Mouse (Mus musculus): ENCODE results near the gene Jade1. TPM values are rescaled to one million over a fixed set of nuclear protein-coding genes. Genes with fewer than 3 reads are reported as not detected.
A peak's percentile ranks its signal among the peaks of the same experiment; 100 is the strongest.

Jade1 gene
- 17.7 and 17.9 TPM in 2 replicates for polyA plus RNA-seq (2016; fragmentation: Nextera tagmentation; extraction: Ambion mirVana)

DNA sequence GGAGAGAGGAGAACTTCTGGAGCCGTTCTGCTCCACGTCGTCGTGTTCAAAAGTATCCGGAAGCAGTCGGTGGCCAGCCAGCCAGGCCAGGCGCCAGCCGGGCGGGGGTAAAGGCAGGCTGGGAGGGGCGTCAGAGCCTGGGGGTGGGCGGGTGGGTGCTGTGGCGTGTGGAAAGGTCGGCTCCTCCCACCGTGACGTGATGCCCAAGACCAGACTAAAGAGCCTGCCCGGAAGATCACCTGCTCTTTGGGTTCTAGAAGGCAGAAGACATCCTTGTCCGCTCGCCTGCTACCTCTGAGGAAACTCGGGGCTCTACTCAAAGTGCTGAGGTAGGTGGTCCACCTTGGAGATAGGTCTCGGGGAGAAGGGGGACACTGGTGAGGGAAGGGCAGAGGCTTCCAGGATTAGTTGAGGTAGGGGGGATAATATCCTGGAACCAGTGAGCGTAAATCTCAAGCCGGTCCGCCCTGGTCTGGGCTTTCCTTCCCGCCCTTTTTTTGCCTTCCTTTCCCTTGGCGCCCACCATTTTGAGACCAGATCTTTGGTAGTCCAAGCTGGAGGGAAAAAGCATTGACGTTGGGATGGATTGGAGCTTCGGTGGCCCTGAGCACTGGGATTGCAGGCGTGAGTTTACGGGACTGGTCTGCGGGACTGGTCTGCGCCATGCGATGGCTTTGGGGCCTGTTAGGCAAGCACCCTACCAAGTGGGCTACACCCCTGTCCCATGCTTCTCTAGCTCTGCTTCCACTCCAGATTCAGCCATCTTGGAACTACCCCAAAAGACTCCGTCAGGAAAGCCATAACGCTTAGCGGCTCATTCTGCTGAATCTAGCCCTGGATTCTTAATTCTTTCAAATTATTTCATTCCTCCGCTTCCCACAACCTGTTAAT lies at the start of gene Jade1:
Gene Jade1 (plus strand): TSS at position 241 of the 891 bp plus-strand sequence.
- Histone ChIP-seq H3K4me1 (no peaks in the 10 kb centered on the region), H3K27me3 (ENCODE audit: low read depth, poor library complexity, severe bottlenecking) (no peaks in the 10 kb centered on the region), H3K9me3 (replicated peaks) (peaks cover 7% of the 10 kb centered on the region), H3K4me3 (no peak within 1 kb of the TSS), H3K27ac (replicated peaks) (no peak within 1 kb of the TSS), H3K36me3 (no peaks in the 10 kb centered on the region)
- WGBS = 96% methylated on average over 36 of the region's 36 CpGs
- no peak for DNase-seq (ENCODE audit: low spot score)

DNA sequence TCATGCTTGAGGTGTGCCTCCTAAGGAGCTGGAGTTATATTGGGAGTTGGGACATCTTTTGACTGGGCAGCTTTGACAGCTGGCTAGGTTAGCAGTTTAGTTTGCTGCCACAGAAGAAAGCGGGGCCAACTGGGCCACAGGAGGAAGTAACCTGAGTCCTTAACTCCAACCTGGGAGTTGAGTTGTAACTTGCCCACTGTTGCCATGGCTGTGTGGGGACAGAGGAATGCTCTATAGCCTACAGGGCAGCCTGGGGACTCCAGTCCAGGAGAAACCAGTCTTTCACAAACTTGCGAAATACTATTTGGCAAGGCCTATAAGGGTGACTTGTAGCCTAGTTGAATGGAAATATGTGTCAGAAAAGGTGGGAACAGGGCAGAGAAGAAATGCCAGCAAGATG lies 46.1 kb upstream of the Jade1 start:
- no peak for DNase-seq (ENCODE audit: low spot score)
- 85% methylated on average over 2 of the region's 2 CpGs for WGBS
- no peaks in the 10 kb centered on the region for H3K9me3 ChIP-seq (replicated peaks)

DNA sequence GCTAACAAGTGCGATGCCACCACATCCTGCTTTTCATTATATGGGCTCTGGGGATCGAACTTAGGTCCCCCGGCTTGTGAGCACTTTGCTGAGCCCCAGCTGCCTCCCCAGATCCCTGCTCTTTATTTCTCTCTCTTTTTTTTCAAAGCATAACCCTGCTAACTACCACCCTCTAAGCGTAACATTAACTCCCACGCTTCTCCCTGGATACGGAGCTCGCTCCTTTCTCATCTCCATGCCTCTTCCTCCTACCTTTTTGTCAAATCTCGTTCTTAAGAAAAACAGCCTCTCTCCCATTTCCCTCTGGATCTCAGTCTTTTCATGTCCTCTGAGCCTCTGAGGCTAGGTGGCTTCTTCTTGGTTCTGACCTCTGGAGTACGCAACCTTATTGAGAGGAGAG lies 45.3 kb upstream of the Jade1 start:
- DNase-seq (ENCODE audit: low spot score) = no peak
- H3K27me3 ChIP-seq (ENCODE audit: low read depth, poor library complexity, severe bottlenecking) = no peaks in the 10 kb centered on the region
- H3K36me3 ChIP-seq = no peaks in the 10 kb centered on the region
- WGBS = 74% methylated on average over 9 of the region's 9 CpGs
- H3K27ac ChIP-seq (replicated peaks) = no peak overlapping the region
- H3K4me1 ChIP-seq = no peaks in the 10 kb centered on the region
- no peak overlapping the region for H3K4me3 ChIP-seq
- no peaks in the 10 kb centered on the region for H3K9me3 ChIP-seq (replicated peaks)

More for the DNA sequence above, 46.1 kb upstream of the Jade1 start:
- H3K27ac ChIP-seq (replicated peaks) = no peak overlapping the region
- H3K4me3 ChIP-seq = no peak overlapping the region
- H3K36me3 ChIP-seq = no peaks in the 10 kb centered on the region
- H3K27me3 ChIP-seq (ENCODE audit: low read depth, poor library complexity, severe bottlenecking) = no peaks in the 10 kb centered on the region
- no peaks in the 10 kb centered on the region for H3K4me1 ChIP-seq

DNA sequence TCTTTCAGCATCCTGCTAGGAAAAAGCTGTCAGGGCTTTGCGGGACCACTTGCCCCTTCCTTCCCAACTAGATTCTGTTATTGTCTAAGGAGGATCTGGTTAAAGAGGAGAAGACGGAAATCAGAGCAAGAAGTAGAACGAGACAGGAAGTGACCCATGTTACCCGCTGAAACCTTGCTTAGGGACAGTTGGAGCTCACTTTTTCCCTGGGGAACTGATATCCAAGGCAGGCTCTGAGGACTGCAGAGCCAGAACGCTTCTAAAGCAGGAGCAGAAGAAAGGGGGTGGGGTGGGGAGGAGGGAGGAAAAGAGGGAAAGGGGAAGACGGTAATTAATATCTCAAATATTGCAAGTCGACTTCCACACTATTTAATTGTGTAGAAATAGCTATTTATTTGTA lies 44.8 kb upstream of the Jade1 start:
- Histone ChIP-seq H3K4me1 (no peaks in the 10 kb centered on the region), H3K27me3 (ENCODE audit: low read depth, poor library complexity, severe bottlenecking) (no peaks in the 10 kb centered on the region), H3K36me3 (no peaks in the 10 kb centered on the region), H3K27ac (replicated peaks) (no peak overlapping the region), H3K4me3 (no peak overlapping the region), H3K9me3 (replicated peaks) (no peaks in the 10 kb centered on the region)
- DNase-seq (ENCODE audit: low spot score) = no peak
- 79% methylated on average over 7 of the region's 7 CpGs for WGBS

DNA sequence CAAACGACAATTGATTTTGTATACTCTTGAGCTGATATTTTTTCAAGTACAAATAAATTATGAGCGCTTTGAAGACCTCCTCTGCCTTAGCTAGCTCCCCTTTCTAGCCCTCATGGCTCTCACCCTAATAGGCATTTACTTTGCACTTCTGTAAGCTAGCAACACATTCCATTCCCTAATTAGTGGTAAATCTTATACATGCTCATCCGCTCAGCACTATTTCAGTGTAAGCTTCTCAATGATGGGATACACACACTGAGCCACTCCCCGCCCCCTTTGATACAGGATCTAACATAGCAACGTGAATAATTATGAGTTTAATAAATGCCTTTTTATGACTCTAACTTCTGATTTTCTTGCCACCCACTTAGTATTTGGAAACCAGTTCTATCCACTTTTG lies 41.5 kb upstream of the Jade1 start:
- H3K4me3 ChIP-seq = no peak overlapping the region
- H3K36me3 ChIP-seq = no peaks in the 10 kb centered on the region
- H3K27me3 ChIP-seq (ENCODE audit: low read depth, poor library complexity, severe bottlenecking) = no peaks in the 10 kb centered on the region
- WGBS = 82% methylated on average over 5 of the region's 5 CpGs
- DNase-seq (ENCODE audit: low spot score) = no peak
- no peaks in the 10 kb centered on the region for H3K9me3 ChIP-seq (replicated peaks)
- no peak overlapping the region for H3K27ac ChIP-seq (replicated peaks)
- H3K4me1 ChIP-seq = no peaks in the 10 kb centered on the region

DNA sequence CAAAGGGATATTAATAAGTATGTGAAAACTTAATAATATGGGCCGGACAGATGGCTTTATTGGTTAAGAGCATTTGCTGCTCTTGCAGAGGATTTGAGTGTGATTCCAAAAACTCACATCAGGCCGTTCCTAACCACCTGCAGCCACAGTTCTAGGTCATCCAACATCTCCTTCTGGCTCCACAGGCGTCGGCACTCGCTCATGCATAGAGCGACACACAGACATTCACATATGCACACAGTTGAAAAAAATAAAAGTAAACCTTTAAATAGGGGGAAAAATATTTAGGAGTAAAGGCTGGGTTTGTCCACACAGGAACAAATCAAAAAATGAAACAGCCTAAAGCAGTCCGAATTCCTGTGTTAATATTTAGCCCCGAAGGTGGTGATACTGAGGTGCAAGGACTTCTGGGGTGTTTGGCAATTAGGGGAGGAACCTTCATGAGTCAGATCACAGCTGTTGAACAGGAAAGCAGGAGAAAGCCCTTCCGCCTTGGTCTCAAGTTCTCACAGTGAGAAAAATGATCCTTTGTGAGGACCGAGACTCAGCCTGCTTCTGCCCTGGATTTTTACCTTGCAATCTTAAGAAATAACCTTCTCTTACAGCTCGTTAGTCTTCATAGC lies 40.7 kb upstream of the Jade1 start:
- no peak for DNase-seq (ENCODE audit: low spot score)
- WGBS = 89% methylated on average over 11 of the region's 11 CpGs
- H3K9me3 ChIP-seq (replicated peaks) = no peaks in the 10 kb centered on the region
- no peaks in the 10 kb centered on the region for H3K36me3 ChIP-seq
- H3K27ac ChIP-seq (replicated peaks) = no peak overlapping the region
- no peak overlapping the region for H3K4me3 ChIP-seq
- H3K27me3 ChIP-seq (ENCODE audit: low read depth, poor library complexity, severe bottlenecking) = no peaks in the 10 kb centered on the region
- H3K4me1 ChIP-seq = no peaks in the 10 kb centered on the region

DNA sequence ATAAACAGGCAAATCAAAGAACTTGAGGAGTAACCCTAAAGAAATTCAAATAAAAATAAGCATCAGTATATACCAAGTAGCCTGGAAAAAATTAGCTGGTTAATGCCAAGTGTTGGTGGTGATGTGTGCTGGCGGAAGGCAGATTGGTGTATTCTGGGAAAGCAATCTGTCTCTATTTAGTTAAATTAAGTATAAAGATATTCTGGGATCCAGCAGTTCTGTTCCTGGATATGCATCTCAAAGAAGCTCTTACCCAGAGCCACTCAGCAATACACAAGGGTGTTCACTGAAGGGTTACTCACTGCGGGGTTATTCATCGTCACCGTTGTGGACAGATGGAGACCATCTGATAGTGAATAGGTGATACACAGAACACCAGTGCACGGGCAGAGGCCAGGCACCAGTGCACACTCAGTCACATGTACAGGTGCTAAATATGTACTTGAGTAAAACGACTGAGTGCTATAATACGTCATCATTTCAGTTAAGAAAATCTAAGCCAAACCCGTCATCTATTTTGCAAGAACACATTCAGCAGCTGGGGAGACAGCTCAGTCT lies 38.5 kb upstream of the Jade1 start:
- Histone ChIP-seq H3K9me3 (replicated peaks) (no peaks in the 10 kb centered on the region), H3K27ac (replicated peaks) (no peak overlapping the region), H3K27me3 (ENCODE audit: low read depth, poor library complexity, severe bottlenecking) (no peaks in the 10 kb centered on the region), H3K4me3 (no peak overlapping the region), H3K4me1 (peaks cover 7% of the 10 kb centered on the region), H3K36me3 (no peaks in the 10 kb centered on the region)
- no peak for DNase-seq (ENCODE audit: low spot score)
- 85% methylated on average over 8 of the region's 8 CpGs for WGBS

DNA sequence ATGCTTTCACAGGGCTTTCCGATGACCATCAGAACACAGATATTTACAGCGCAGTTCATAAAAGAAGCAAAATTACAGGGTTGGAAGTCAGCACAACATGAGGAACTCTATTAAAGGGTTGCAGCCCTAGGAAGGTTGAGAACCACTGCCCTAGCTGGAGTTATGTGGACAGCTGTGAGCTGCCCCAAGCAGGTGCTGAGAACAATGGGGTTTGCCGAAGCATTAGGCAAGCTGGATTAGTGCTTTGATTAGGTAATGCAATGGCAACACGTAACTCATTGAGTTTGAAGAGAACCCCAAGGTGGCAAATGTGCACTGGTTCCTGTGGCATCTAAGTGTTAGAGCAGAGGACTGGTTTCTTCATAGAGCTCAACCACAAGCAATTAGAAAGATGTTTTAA lies 34.6 kb upstream of the Jade1 start:
- WGBS = 79% methylated on average over 4 of the region's 4 CpGs
- Histone ChIP-seq H3K9me3 (replicated peaks) (no peaks in the 10 kb centered on the region; the same call in 1 of the 2 replicates), H3K27ac (replicated peaks) (no peak overlapping the region), H3K36me3 (no peaks in the 10 kb centered on the region), H3K27me3 (ENCODE audit: low read depth, poor library complexity, severe bottlenecking) (no peaks in the 10 kb centered on the region), H3K4me3 (no peak overlapping the region), H3K4me1 (peaks cover 18% of the 10 kb centered on the region)
- no peak for DNase-seq (ENCODE audit: low spot score)

DNA sequence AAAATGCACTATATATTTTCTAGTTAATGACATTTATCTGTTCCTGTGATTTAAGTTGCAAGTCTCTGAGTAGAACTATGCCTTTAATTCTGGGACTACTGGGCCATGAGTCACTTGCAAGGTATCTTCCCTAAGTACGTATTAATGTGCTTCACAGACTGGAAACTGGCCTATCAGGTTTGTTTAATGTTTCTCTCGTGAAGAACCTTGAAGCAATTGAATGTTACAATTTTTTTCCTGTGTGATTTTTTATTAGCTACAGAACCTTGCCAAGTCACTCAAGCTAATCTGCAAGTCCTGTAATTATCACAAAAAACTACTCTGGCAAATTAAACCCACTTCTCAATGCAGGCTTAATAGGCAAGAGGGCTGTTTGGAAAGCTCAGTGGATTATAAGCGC lies 33.8 kb upstream of the Jade1 start:
- no peak for DNase-seq (ENCODE audit: low spot score)
- H3K27me3 ChIP-seq (ENCODE audit: low read depth, poor library complexity, severe bottlenecking) = no peaks in the 10 kb centered on the region
- no peak overlapping the region for H3K4me3 ChIP-seq
- H3K9me3 ChIP-seq (replicated peaks) = no peaks in the 10 kb centered on the region; the same call in 1 of the 2 replicates
- H3K4me1 ChIP-seq = peaks cover 18% of the 10 kb centered on the region
- H3K36me3 ChIP-seq = no peaks in the 10 kb centered on the region
- WGBS = 77% methylated on average over 3 of the region's 3 CpGs
- H3K27ac ChIP-seq (replicated peaks) = no peak overlapping the region

DNA sequence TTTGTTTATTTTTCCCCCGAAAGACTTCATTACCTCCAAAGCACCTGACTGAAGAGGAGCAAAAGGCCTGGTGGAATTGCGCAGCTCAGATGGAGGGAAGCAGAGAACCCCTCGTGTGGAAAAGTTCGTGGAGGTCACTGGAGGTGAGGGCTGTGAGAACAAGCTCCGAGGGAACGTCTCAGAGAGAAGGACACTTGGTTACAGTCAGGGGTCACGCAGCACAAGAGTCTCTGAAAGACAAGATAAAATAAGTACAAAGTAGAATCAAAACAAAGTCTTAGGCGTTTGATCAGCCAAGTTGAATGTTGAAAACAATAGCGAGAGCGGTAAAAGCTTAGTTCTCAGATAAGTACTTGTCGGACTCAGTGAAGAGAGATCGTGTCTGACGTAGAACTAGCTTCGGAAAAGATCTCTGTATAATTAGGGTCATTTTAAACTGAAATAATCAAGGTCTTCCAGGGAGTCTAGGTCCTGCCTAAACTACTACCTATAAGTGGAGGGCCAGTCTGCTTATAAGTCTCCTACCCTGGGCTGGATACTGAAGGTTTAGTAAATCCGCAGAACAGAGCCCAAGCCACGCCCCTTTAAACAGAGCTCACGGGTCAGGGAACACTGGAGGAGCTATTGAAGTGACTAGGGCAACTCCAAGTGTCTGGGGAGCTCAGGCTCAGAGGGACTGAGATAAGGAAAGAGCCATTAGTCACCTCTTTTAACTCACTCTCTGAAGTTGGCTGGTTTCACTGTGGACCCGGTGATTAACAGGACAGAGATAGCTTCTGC lies 33.1 kb upstream of the Jade1 start:
- DNase-seq (ENCODE audit: low spot score) = peak; percentile 17
- 38% methylated on average over 18 of the region's 18 CpGs for WGBS

DNA sequence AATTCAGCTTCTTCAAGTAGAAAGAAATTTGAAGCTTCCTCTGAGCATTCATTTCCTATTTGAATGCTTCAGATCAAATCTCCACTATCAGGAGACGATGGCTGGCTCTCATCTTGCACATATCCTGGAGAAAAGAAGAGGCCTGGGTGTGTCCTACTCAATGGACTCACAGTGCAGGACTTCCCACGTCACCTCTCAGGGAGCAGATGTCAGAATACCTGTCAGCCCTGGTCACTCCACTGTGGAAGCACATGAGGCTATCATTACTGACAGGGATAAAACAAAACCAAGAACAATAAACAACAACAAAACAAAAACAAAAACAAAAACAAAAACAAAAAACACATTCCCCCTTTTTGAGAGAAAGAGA lies 32.5 kb upstream of the Jade1 start:
- 52% methylated on average over 2 of the region's 2 CpGs for WGBS
- no peak for DNase-seq (ENCODE audit: low spot score)
- Histone ChIP-seq H3K9me3 (replicated peaks) (no peaks in the 10 kb centered on the region; the same call in 1 of the 2 replicates), H3K27me3 (ENCODE audit: low read depth, poor library complexity, severe bottlenecking) (no peaks in the 10 kb centered on the region), H3K4me1 (peaks cover 18% of the 10 kb centered on the region), H3K36me3 (no peaks in the 10 kb centered on the region), H3K4me3 (no peak overlapping the region), H3K27ac (replicated peaks) (no peak overlapping the region)

More for the DNA sequence above, 33.1 kb upstream of the Jade1 start:
- Histone ChIP-seq H3K4me1 (peaks cover 18% of the 10 kb centered on the region), H3K4me3 (peak overlapping the region; percentile 27; the same call in 1 of the 2 replicates), H3K9me3 (replicated peaks) (no peaks in the 10 kb centered on the region; the same call in 1 of the 2 replicates), H3K27ac (replicated peaks) (no peak overlapping the region), H3K27me3 (ENCODE audit: low read depth, poor library complexity, severe bottlenecking) (no peaks in the 10 kb centered on the region), H3K36me3 (no peaks in the 10 kb centered on the region)

DNA sequence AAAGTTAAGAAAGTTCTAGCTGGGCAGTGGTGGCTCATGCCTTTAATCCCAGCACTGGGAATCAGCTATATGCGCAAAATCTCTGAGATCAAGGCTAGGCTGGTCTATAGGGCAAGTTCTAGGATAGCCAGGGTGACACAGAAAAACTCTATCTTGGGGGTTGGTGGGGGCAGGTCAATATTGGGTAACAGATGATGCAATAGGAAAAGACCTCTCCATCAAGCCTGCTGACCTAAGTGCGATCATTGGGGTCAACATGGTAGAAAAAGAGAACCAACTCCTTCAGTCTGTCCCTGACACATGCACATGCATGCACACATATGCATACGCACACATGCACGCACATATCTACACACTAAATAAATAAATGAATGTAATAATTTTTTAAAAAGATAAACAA lies 32.1 kb upstream of the Jade1 start:
- no peaks in the 10 kb centered on the region for H3K36me3 ChIP-seq
- no peak overlapping the region for H3K4me3 ChIP-seq
- no peaks in the 10 kb centered on the region; the same call in 1 of the 2 replicates for H3K9me3 ChIP-seq (replicated peaks)
- H3K4me1 ChIP-seq = peaks cover 18% of the 10 kb centered on the region
- no peak for DNase-seq (ENCODE audit: low spot score)
- no peak overlapping the region for H3K27ac ChIP-seq (replicated peaks)
- H3K27me3 ChIP-seq (ENCODE audit: low read depth, poor library complexity, severe bottlenecking) = no peaks in the 10 kb centered on the region
- WGBS = 93% methylated on average over 4 of the region's 4 CpGs
